Mouse (Mus musculus): Measurements from ENCODE around the gene Gbgt1. TPM values are rescaled to one million over a fixed set of nuclear protein-coding genes. Genes with fewer than 3 reads are reported as not detected.
A peak's percentile ranks its signal among the peaks of the same experiment; 100 is the strongest.

The Gbgt1 gene
- polyA plus RNA-seq, 1 experiment: 4.7 TPM

DNA sequence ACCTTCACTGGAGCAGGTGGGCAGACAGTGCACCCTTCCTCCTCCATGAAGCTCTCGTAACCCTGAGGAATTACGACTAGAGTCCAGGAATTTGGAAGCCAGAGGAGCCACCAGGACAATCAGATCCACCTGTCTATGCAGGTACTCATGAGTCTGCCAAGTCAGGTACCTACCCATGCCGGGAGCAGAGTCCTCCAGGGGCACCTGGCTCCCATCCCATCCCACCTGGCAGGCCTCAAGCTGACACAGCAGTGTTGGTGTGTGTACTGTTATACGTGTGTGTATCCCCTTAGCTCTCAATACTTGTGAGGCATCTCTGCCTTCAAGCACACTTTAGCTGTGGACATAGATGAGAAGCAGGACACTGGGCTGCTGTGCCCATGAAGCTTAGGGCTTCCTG, 25.5 kb downstream of the Gbgt1 start:
- no peak for TF ChIP-seq POLR2A (IDR thresholded peaks at IDR 0.05; ENCODE audit: low read depth, low read length)
- no peak for TF ChIP-seq CTCF (IDR thresholded peaks at IDR 0.05; ENCODE audit: extremely low read depth, insufficient read length, insufficient replicate concordance, low read depth, low read length)
- H3K4me3 ChIP-seq (ENCODE audit: low read depth, low read length): no peak overlapping the region
- H3K4me1 ChIP-seq (ENCODE audit: control insufficient read depth, insufficient read depth, insufficient read length, low read length): peaks cover 69% of the 10 kb centered on the region
- 36% methylated on average over 4 of the region's 4 CpGs for WGBS
- H3K27me3 ChIP-seq (ENCODE audit: control insufficient read depth, insufficient read depth, low read length): no peaks in the 10 kb centered on the region
- no peaks in the 10 kb centered on the region for H3K36me3 ChIP-seq (ENCODE audit: control insufficient read depth, insufficient read depth, low read length)
- peak overlapping the region; percentile 41 for H3K27ac ChIP-seq (ENCODE audit: insufficient read depth, low read depth, low read length)

DNA sequence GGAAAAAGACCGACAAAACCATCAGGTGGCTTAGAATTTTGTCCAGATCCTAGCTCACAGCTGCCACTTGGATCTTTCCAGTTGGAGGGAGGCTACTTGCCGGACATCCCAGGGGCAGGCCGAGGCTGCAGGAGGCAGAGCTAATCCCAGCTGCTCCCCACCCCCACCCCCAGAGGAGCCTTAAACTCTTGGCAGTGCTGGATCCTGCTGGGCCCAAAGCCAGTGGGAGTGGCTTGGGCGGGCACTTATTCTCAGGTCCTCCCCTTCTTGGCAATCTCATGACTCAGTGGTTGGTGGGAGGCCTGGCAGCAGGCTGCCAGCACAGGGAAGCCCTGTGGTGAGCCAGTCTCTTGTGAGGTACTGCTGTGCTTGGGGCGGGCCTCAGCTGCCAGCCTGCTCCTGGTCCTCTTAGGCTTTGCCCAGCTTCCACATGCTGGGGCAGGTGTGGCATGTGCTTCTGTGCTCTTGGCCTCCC, 27.0 kb downstream of the Gbgt1 start:
- Histone ChIP-seq H3K4me3 (ENCODE audit: low read depth, low read length) (no peak overlapping the region), H3K36me3 (ENCODE audit: control insufficient read depth, insufficient read depth, low read length) (no peaks in the 10 kb centered on the region), H3K4me1 (ENCODE audit: control insufficient read depth, insufficient read depth, insufficient read length, low read length) (peaks cover 56% of the 10 kb centered on the region), H3K27ac (ENCODE audit: insufficient read depth, low read depth, low read length) (peak overlapping the region; percentile 95), H3K27me3 (ENCODE audit: control insufficient read depth, insufficient read depth, low read length) (no peaks in the 10 kb centered on the region)
- WGBS: 9% methylated on average over 5 of the region's 5 CpGs
- TF ChIP-seq CTCF (IDR thresholded peaks at IDR 0.05; ENCODE audit: extremely low read depth, insufficient read length, insufficient replicate concordance, low read depth, low read length) (no peak), POLR2A (IDR thresholded peaks at IDR 0.05; ENCODE audit: low read depth, low read length) (peak; percentile 52; the same call in 1 of the 2 replicates)

DNA sequence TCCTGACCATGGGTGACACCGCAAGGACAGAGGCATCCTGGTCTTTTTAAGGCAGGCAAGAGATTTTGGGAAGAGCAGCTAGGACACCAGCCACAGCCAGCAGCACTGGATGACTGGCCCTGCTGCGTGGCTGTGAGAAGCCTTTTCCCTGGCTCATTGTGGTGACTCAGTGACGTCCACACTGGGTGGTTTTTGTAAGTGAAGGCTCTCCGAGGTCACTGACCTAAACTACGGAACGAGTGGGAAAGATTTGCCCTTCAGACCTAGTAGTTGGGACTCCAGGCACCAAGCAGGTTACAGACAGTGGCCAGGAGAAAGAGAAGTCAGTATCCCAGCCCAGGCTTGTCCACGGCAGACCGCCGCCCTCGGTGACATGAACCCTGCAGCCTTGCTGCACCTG, 27.7 kb downstream of the Gbgt1 start:
- Histone ChIP-seq H3K4me1 (ENCODE audit: control insufficient read depth, insufficient read depth, insufficient read length, low read length) (peaks cover 53% of the 10 kb centered on the region), H3K27me3 (ENCODE audit: control insufficient read depth, insufficient read depth, low read length) (no peaks in the 10 kb centered on the region), H3K4me3 (ENCODE audit: low read depth, low read length) (no peak overlapping the region), H3K27ac (ENCODE audit: insufficient read depth, low read depth, low read length) (peak overlapping the region; percentile 95), H3K36me3 (ENCODE audit: control insufficient read depth, insufficient read depth, low read length) (no peaks in the 10 kb centered on the region)
- TF ChIP-seq CTCF (IDR thresholded peaks at IDR 0.05; ENCODE audit: extremely low read depth, insufficient read length, insufficient replicate concordance, low read depth, low read length) (no peak), POLR2A (IDR thresholded peaks at IDR 0.05; ENCODE audit: low read depth, low read length) (no peak)
- WGBS: 78% methylated on average over 10 of the region's 10 CpGs

DNA sequence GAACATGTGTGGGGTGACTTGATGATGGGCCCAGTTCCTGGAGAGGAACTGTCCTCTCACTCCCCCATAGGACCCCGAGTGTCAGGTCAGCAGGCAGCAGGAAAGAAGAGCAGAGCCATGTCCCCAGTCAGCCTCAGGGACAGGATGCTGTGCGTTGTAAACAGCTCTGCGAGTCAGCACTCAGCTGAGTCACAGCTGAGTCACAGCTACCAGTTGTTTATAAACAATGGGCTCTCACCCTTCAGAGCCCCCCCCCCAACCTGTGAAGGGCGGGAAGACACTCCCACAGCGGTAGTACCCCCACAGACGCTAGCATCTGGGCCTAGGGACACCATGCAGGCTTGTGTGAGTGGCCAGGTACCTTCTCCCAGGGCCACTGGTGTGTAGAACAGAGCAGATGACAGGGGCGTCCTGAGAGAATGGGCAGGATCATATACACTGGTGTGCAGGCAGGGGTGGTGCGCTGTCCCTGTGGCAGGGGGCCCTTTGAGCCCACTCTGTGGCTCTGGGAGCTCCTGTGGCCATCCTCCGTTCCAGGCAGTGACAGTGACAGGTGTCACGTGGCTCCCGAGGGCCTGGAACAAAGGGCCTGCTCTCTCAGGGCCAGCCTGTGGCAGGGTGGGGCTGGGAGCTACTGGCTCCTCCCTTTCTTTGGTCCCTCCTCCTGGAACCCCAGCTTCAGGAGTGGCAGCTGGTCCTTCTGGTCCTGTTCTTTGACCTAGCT, 28.7 kb downstream of the Gbgt1 start:
- peak overlapping the region; percentile 95 for H3K27ac ChIP-seq (ENCODE audit: insufficient read depth, low read depth, low read length)
- peak; percentile 11; the same call in 1 of the 2 replicates for TF ChIP-seq POLR2A (IDR thresholded peaks at IDR 0.05; ENCODE audit: low read depth, low read length)
- no peak for TF ChIP-seq CTCF (IDR thresholded peaks at IDR 0.05; ENCODE audit: extremely low read depth, insufficient read length, insufficient replicate concordance, low read depth, low read length)
- no peaks in the 10 kb centered on the region for H3K36me3 ChIP-seq (ENCODE audit: control insufficient read depth, insufficient read depth, low read length)
- peak overlapping the region; percentile 17; the same call in 1 of the 2 replicates for H3K4me3 ChIP-seq (ENCODE audit: low read depth, low read length)
- WGBS: 11% methylated on average over 11 of the region's 11 CpGs
- no peaks in the 10 kb centered on the region for H3K27me3 ChIP-seq (ENCODE audit: control insufficient read depth, insufficient read depth, low read length)
- peaks cover 53% of the 10 kb centered on the region for H3K4me1 ChIP-seq (ENCODE audit: control insufficient read depth, insufficient read depth, insufficient read length, low read length)

DNA sequence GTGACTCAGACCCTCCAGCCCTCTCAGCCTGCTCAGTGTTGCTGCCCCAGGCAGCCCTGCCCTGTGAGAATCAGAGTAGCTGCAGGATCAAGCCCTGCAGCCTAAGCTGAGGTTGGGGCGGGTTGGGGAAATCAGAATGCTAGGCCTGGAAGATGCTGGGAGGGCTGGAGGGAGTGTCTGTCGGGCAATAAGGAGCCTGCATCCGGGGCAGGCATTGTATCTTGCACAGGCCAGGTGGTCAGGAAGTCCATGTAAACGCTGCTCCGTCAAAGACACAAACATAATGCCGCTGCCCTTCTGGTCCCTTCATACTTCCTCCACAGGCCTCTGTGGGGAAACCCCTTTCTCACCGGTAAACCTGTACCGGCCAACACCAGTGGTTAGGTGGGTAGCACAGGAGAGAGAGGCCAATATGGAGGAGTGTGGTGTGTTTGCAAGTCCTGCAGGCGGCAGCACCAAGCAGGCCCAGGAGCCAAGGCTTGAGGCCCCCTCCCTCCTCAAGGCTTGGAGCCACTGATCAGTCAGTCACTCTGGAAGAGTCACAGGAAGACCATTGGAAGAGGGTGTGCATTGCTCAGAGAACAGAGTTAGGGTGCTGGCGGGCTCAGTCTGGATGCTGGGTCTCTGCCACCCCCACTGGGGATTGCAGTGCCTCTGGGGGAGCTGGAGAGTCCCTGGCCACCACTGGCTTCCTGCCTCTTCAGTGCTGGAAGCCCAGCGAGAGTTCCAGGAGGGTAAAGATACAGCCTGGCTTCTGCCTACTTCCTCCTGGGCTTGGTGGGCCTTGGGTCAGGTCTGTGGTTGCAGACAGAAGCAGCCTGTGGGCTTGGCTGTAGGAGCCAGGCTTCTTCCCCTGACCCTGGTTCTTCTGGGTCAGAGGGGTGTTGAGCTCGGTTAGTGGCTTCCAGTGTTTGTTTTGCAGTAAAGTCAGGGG, 29.5 kb downstream of the Gbgt1 start:
- peaks cover 47% of the 10 kb centered on the region for H3K4me1 ChIP-seq (ENCODE audit: control insufficient read depth, insufficient read depth, insufficient read length, low read length)
- no peaks in the 10 kb centered on the region for H3K27me3 ChIP-seq (ENCODE audit: control insufficient read depth, insufficient read depth, low read length)
- TF ChIP-seq CTCF (IDR thresholded peaks at IDR 0.05; ENCODE audit: extremely low read depth, insufficient read length, insufficient replicate concordance, low read depth, low read length) (peak; percentile 54; the same call in 1 of the 2 replicates), POLR2A (IDR thresholded peaks at IDR 0.05; ENCODE audit: low read depth, low read length) (no peak)
- H3K36me3 ChIP-seq (ENCODE audit: control insufficient read depth, insufficient read depth, low read length): no peaks in the 10 kb centered on the region
- 10% methylated on average over 12 of the region's 12 CpGs for WGBS
- peak overlapping the region; percentile 95 for H3K27ac ChIP-seq (ENCODE audit: insufficient read depth, low read depth, low read length)
- peak overlapping the region; percentile 12 for H3K4me3 ChIP-seq (ENCODE audit: low read depth, low read length)

DNA sequence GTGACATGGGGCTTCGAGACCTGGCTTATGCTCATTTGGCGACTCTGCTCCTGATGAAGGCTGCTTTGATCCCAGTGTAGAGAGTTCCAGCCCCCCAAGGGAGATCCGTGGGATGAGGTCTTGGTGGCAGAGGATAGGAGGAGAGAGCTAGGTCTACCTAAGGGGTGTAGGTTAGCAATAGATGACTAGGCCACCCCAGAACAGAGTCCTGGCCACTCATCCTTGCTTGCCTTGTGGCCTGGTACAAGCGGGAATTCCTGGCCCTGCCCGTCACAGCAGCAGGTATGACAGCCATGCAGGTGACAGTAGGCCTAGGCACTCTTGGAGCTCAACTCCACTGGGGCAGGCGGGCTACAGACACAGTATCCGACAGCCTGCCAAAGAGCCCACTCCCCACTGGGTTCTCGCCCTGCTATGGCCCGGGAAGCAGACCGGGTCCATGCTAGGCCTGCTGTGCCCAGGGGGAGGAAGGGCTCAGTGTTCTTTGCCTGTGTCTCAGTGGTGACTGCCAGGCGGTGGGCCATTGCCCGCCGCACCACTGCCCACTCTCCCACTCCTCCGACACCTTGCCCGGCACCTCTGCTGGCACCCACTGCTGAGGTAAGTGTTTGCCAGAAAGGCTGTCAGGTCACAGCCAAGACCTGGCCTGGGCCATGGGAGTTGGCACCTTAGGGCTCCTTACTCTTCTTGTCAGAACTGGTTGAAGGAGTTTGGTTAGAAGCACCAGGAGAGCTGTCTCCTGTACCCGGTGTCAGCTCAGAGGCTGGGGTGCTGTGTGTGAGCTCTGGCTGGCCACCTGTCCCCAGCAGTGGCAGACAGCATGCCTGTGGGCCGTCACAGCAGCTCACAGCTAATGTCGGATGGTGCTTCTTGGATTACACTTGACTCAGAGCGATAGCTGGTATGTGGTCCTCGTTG, 31.0 kb downstream of the Gbgt1 start:
- Histone ChIP-seq H3K27ac (ENCODE audit: insufficient read depth, low read depth, low read length) (no peak overlapping the region), H3K27me3 (ENCODE audit: control insufficient read depth, insufficient read depth, low read length) (no peaks in the 10 kb centered on the region), H3K36me3 (ENCODE audit: control insufficient read depth, insufficient read depth, low read length) (no peaks in the 10 kb centered on the region), H3K4me1 (ENCODE audit: control insufficient read depth, insufficient read depth, insufficient read length, low read length) (peaks cover 39% of the 10 kb centered on the region), H3K4me3 (ENCODE audit: low read depth, low read length) (no peak overlapping the region)
- WGBS: 96% methylated on average over 20 of the region's 20 CpGs
- TF ChIP-seq CTCF (IDR thresholded peaks at IDR 0.05; ENCODE audit: extremely low read depth, insufficient read length, insufficient replicate concordance, low read depth, low read length): no peak
- no peak for TF ChIP-seq POLR2A (IDR thresholded peaks at IDR 0.05; ENCODE audit: low read depth, low read length)

Data from small intestine, adult 2 months (tissue).